ENCODE assay signal across 25 mouse cellular contexts in genomic region chr1:73633071-73633470, GRCm38 (mm10).
DNase-seq lines count a peak whose midpoint lies in the region; ATAC-seq and TF ChIP-seq lines count a peak whose summit lies in the region.
"Had no signal": no experiment of that assay in that cellular context is flagged by ENCODE, and none has a peak within 500 bp of the region (broad histone marks: within the 10 kb centered on the region; RNA-seq: fewer than 3 reads in every experiment).

No protein-coding gene starts in this region.

- H3K4me3 ChIP-seq in forebrain, embryonic 10.5 days: no peak overlapping the region
- no peak overlapping the region for H3K4me3 ChIP-seq in forebrain, postnatal 0 days (ENCODE audit: low read depth, low read length)
- no peak overlapping the region for H3K4me3 ChIP-seq in heart, embryonic 13.5 days
- H3K4me3 ChIP-seq in kidney, embryonic 15.5 days (replicated peaks): no peak overlapping the region
- no peak overlapping the region for H3K4me3 ChIP-seq in midbrain, embryonic 10.5 days
- H3K4me3 ChIP-seq in midbrain, embryonic 14.5 days (replicated peaks; ENCODE audit: low read depth, low read length): no peak overlapping the region
- H3K4me3 ChIP-seq: embryonic facial prominence, embryonic 10.5 days; embryonic facial prominence, embryonic 12.5 days; forebrain, embryonic 12.5 days had no signal

- 85% methylated on average over 1 of the region's 1 CpGs for WGBS in forebrain, embryonic 10.5 days
- 93% methylated on average over 1 of the region's 1 CpGs for WGBS in forebrain, postnatal 0 days
- WGBS in heart, embryonic 13.5 days: 68% methylated on average over 1 of the region's 1 CpGs
- WGBS in kidney, embryonic 15.5 days: 68% methylated on average over 1 of the region's 1 CpGs
- 82% methylated on average over 1 of the region's 1 CpGs for whole genome bisulfite sequencing in midbrain, embryonic 10.5 days
- 100% methylated on average over 1 of the region's 1 CpGs for WGBS in midbrain, embryonic 14.5 days

- TF ChIP-seq CTCF in forebrain, postnatal 0 days (IDR thresholded peaks at IDR 0.05; ENCODE audit: low read depth): no peak

- H3K9me3 ChIP-seq in forebrain, embryonic 10.5 days: no peaks in the 10 kb centered on the region
- H3K9me3 ChIP-seq in forebrain, postnatal 0 days (ENCODE audit: low read length): no peaks in the 10 kb centered on the region
- H3K9me3 ChIP-seq in heart, embryonic 13.5 days: no peaks in the 10 kb centered on the region
- H3K9me3 ChIP-seq in kidney, embryonic 15.5 days (replicated peaks): no peaks in the 10 kb centered on the region
- H3K9me3 ChIP-seq in midbrain, embryonic 10.5 days (replicated peaks): no peaks in the 10 kb centered on the region
- no peaks in the 10 kb centered on the region for H3K9me3 ChIP-seq in midbrain, embryonic 14.5 days (ENCODE audit: control insufficient read depth, low read length)
- H3K9me3 ChIP-seq: embryonic facial prominence, embryonic 10.5 days; embryonic facial prominence, embryonic 12.5 days; forebrain, embryonic 12.5 days; G1E had no signal

- H3K4me1 ChIP-seq in forebrain, embryonic 10.5 days: no peaks in the 10 kb centered on the region
- H3K4me1 ChIP-seq in forebrain, postnatal 0 days (ENCODE audit: insufficient read depth): no peaks in the 10 kb centered on the region
- H3K4me1 ChIP-seq in heart, embryonic 13.5 days: peaks cover 23% of the 10 kb centered on the region
- no peaks in the 10 kb centered on the region for H3K4me1 ChIP-seq in kidney, embryonic 15.5 days
- no peaks in the 10 kb centered on the region for H3K4me1 ChIP-seq in midbrain, embryonic 10.5 days
- H3K4me1 ChIP-seq in midbrain, embryonic 14.5 days (ENCODE audit: control insufficient read depth, insufficient read depth, low read length): no peaks in the 10 kb centered on the region
- H3K4me1 ChIP-seq: embryonic facial prominence, embryonic 10.5 days; embryonic facial prominence, embryonic 12.5 days; forebrain, embryonic 12.5 days had no signal

- no peak for DNase-seq in forebrain, embryonic 10.5 days (ENCODE audit: extremely low spot score, low spot score)
- DNase-seq in forebrain, postnatal 0 days: no peak
- no peak for DNase-seq in heart, postnatal 36 days
- peak; percentile 57 for DNase-seq in kidney, adult 9 months
- no peak for DNase-seq in midbrain, embryonic 10.5 days (ENCODE audit: low spot score)
- DNase-seq in midbrain, embryonic 14.5 days: no peak
- DNase-seq: adrenal gland, adult 8-10 months; adrenal gland, postnatal 14 days; adrenal gland, postnatal 36 days; B cell, adult 2 months; cerebellum, adult 11-12 months; cerebellum, adult 2 months; cerebellum, adult 9-10 months; cerebellum, postnatal 10 days; cerebellum, postnatal 25 days had no signal

- peak overlapping the region; percentile 32; the same call in 1 of the 2 replicates for H3K27ac ChIP-seq in forebrain, embryonic 10.5 days
- no peak overlapping the region for H3K27ac ChIP-seq in forebrain, postnatal 0 days (ENCODE audit: low read depth, low read length)
- no peak overlapping the region for H3K27ac ChIP-seq in heart, embryonic 13.5 days (replicated peaks)
- H3K27ac ChIP-seq in kidney, embryonic 15.5 days: no peak overlapping the region
- H3K27ac ChIP-seq in midbrain, embryonic 10.5 days (replicated peaks): peak overlapping the region; percentile 38; the same call in 1 of the 2 replicates
- H3K27ac ChIP-seq in midbrain, embryonic 14.5 days (replicated peaks; ENCODE audit: low read depth, low read length): no peak overlapping the region
- H3K27ac ChIP-seq: embryonic facial prominence, embryonic 10.5 days; embryonic facial prominence, embryonic 12.5 days; forebrain, embryonic 12.5 days had no signal

- no peak for ATAC-seq in forebrain, postnatal 0 days
- ATAC-seq in heart, embryonic 13.5 days (ENCODE audit: extremely low read depth, insufficient number of reproducible peaks, low FRiP score, low TSS enrichment): no peak
- no peak for ATAC-seq in kidney, embryonic 15.5 days (replicated peaks; ENCODE audit: low FRiP score)
- ATAC-seq in midbrain, embryonic 14.5 days (ENCODE audit: low FRiP score, low TSS enrichment): no peak
- ATAC-seq: activated CD4-positive, CD25-positive, alpha-beta regulatory T cell, adult 4 months; CD4-positive, CD25-positive, alpha-beta regulatory T cell, adult 4 months; forebrain, embryonic 14.5 days; Patski had no signal

- no peak overlapping the region for H3K9ac ChIP-seq in forebrain, postnatal 0 days
- 0 out of 2 replicates have a peak overlapping the region, but pooled peaks have one; percentile 1 for H3K9ac ChIP-seq in heart, embryonic 13.5 days
- no peak overlapping the region for H3K9ac ChIP-seq in kidney, embryonic 15.5 days
- no peak overlapping the region for H3K9ac ChIP-seq in midbrain, embryonic 14.5 days (replicated peaks; ENCODE audit: low read length)
- H3K9ac ChIP-seq: embryonic facial prominence, embryonic 12.5 days; forebrain, embryonic 12.5 days had no signal

- no peaks in the 10 kb centered on the region for H3K36me3 ChIP-seq in forebrain, embryonic 10.5 days (replicated peaks)
- no peaks in the 10 kb centered on the region for H3K36me3 ChIP-seq in forebrain, postnatal 0 days (ENCODE audit: insufficient read depth)
- H3K36me3 ChIP-seq in heart, embryonic 13.5 days: no peaks in the 10 kb centered on the region
- H3K36me3 ChIP-seq in kidney, embryonic 15.5 days: no peaks in the 10 kb centered on the region
- H3K36me3 ChIP-seq in midbrain, embryonic 10.5 days: no peaks in the 10 kb centered on the region
- H3K36me3 ChIP-seq in midbrain, embryonic 14.5 days (ENCODE audit: control insufficient read depth, insufficient read depth, low read length): no peaks in the 10 kb centered on the region
- H3K36me3 ChIP-seq: embryonic facial prominence, embryonic 10.5 days; embryonic facial prominence, embryonic 12.5 days; forebrain, embryonic 12.5 days; G1E had no signal

- no peak overlapping the region for H3K4me2 ChIP-seq in forebrain, postnatal 0 days (ENCODE audit: low read depth)
- H3K4me2 ChIP-seq in heart, embryonic 13.5 days: no peak overlapping the region
- H3K4me2 ChIP-seq in kidney, embryonic 15.5 days: no peak overlapping the region
- H3K4me2 ChIP-seq in midbrain, embryonic 14.5 days (ENCODE audit: low read length): no peak overlapping the region
- H3K4me2 ChIP-seq: embryonic facial prominence, embryonic 12.5 days; forebrain, embryonic 12.5 days had no signal

- no peaks in the 10 kb centered on the region for H3K27me3 ChIP-seq in forebrain, embryonic 10.5 days (ENCODE audit: poor library complexity, severe bottlenecking)
- no peaks in the 10 kb centered on the region for H3K27me3 ChIP-seq in forebrain, postnatal 0 days (ENCODE audit: insufficient read depth, low read length)
- H3K27me3 ChIP-seq in heart, embryonic 13.5 days (replicated peaks): no peaks in the 10 kb centered on the region
- no peaks in the 10 kb centered on the region for H3K27me3 ChIP-seq in kidney, embryonic 15.5 days
- no peaks in the 10 kb centered on the region for H3K27me3 ChIP-seq in midbrain, embryonic 10.5 days (ENCODE audit: low read depth, poor library complexity, severe bottlenecking)
- H3K27me3 ChIP-seq in midbrain, embryonic 14.5 days (ENCODE audit: control insufficient read depth, insufficient read depth, low read length): no peaks in the 10 kb centered on the region
- H3K27me3 ChIP-seq: embryonic facial prominence, embryonic 12.5 days; forebrain, embryonic 12.5 days; Patski had no signal

- intact Hi-C loops in heart, postnatal 36 days (cut with DNase I): no loop called here

Comparison
In these comparisons a context has a peak if more than half of its experiments do, and no peak if none do; other contexts are left out.
1. H3K27ac ChIP-seq: peak in forebrain, embryonic 10.5 days (single experiment) and midbrain, embryonic 10.5 days (single experiment); none in forebrain, postnatal 0 days (single experiment), heart, embryonic 13.5 days (single experiment), kidney, embryonic 15.5 days (single experiment) and midbrain, embryonic 14.5 days (single experiment).